Mouse (Mus musculus) lung, postnatal 0 days (tissue): Measurements from ENCODE around the gene Dnaaf3.
A peak's percentile ranks its signal among the peaks of the same experiment; 100 is the strongest.

Experiments used
- CTCF ChIP-seq: IDR thresholded peaks from 2 replicates; pipeline ENCODE4 v1.5.1; 2016; ENCODE audit warnings: antibody characterized with exemption, mild to moderate bottlenecking
- EP300 ChIP-seq: IDR thresholded peaks from 2 replicates; pipeline ENCODE4 v1.6.1; 2016; ENCODE audit warnings: antibody characterized with exemption, mild to moderate bottlenecking, control low read depth

DNA sequence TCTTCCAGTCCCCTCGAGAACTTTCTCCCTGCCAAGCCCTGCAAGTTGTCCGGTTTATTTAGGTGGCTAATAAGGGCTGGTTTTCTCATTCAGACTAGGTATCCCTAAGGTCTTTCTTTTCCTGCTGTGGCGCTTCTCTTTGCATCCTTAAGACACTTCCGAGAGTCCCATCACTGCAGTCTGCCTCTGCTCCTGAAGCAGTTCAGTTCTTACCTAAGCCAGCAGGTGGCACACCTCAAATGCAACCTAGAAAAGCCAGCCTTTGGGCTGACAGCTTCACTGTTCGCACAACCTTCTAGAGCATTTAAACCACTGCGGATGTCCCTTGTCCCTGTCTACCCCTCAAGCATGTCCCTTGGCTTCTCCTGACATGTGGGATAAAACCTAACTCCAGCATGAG lies 52.6 kb downstream of the Dnaaf3 start:
- peak; percentile 76 for TF ChIP-seq CTCF
- no peak for TF ChIP-seq EP300
